Mouse (Mus musculus) bone marrow, adult 2 months (tissue): Measurements from ENCODE around the gene Catsper2.

Experiments used
- CTCF ChIP-seq: fragments of 200-500 bp; IDR thresholded peaks from 2 replicates; pipeline ENCODE4 v1.5.1; 2011; ENCODE audit warnings: low read length, control low read depth; ENCODE audit not compliant: control insufficient read depth, insufficient read depth
- POLR2A ChIP-seq: fragments of 200-500 bp; IDR thresholded peaks from 2 replicates; pipeline ENCODE4 v1.6.1; 2011; ENCODE audit warnings: low read depth, mild to moderate bottlenecking, control low read depth, low read length, borderline replicate concordance; ENCODE audit not compliant: control insufficient read depth

DNA sequence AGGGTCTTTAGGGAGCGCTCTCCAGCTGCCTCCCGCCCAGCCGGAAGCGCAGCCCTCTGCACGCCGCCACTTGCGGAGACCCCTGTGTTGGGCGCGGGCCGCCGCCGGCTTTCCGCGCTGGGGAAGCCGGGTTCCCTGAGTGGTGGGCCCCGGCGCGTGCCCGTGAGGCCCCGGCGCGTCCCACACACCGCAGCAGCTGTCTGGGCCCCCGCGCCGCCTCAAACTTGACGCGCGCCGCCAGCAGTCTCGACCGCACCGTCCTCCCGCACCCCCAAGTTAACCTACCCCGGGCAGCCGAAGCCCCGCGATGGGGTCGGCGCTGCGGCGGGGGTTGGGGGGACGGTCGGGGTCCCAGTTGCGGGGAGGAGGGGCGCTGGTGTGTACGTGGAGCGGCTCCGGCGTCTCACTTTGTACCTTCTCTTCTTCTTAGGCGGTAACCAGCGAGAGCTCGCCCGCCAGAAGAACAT is 36.0 kb upstream of the Catsper2 start:
- TF ChIP-seq CTCF (no peak), POLR2A (no peak)
